Mouse (Mus musculus) CH12.LX (cell line): Measurements from ENCODE around the gene Syt2. TPM values are rescaled to one million over a fixed set of nuclear protein-coding genes. Genes with fewer than 3 reads are reported as not detected.

ENCODE experiments used
- DNase-seq: peaks from one replicate; pipeline ENCODE4 v3.0.0-alpha.2; 2013; ENCODE audit errors: extremely low read depth
- H3K27ac ChIP-seq: 2 replicates; pipeline ENCODE4 v1.5.1; 2012; ENCODE audit warnings: low read depth, mild to moderate bottlenecking, control low read depth, moderate library complexity; ENCODE audit not compliant: insufficient read depth
- H3K27me3 ChIP-seq: replicated peaks from 2 replicates; pipeline ENCODE3; 2012; ENCODE audit warnings: inconsistent platforms
- H3K36me3 ChIP-seq, 2 experiments: replicated peaks in 1 of 2; 2 replicates each; pipeline versions ENCODE3 to v1.6.1; 2012; ENCODE audit warnings: inconsistent platforms in 1 of 2, low read length in 1 of 2, mild to moderate bottlenecking in 1 of 2, mixed read lengths in 1 of 2, moderate library complexity in 1 of 2; ENCODE audit not compliant: control insufficient read depth in 1 of 2, insufficient read depth in 1 of 2
- H3K4me1 ChIP-seq, 2 experiments: 2 replicates each; pipeline ENCODE4 v1.6.1; 2012; ENCODE audit warnings: inconsistent platforms in 1 of 2, moderate library complexity in 1 of 2; ENCODE audit not compliant: insufficient read depth in 2 of 2, control insufficient read depth in 1 of 2
- H3K4me2 ChIP-seq: 2 replicates; pipeline ENCODE4 v1.6.1; 2012; ENCODE audit warnings: low read depth, mild to moderate bottlenecking, control low read depth; ENCODE audit not compliant: poor library complexity, insufficient read depth, severe bottlenecking
- H3K4me3 ChIP-seq, 3 experiments: fragments of 150-350 bp in 1 of 3; sonication (generic) in 1 of 3; replicated peaks in 1 of 3; 2 replicates each; pipeline versions ENCODE3 to v1.5.1; 2011 to 2012; ENCODE audit warnings: low read depth in 2 of 3, low read length in 2 of 3, mild to moderate bottlenecking in 2 of 3, moderate library complexity in 2 of 3, control low read depth in 1 of 3, improper control_type of control experiment in 1 of 3, inconsistent platforms in 1 of 3, mixed read lengths in 1 of 3; ENCODE audit not compliant: poor library complexity in 1 of 3
- H3K79me2 ChIP-seq: replicated peaks from 2 replicates; pipeline ENCODE4 v1.6.1; 2012; ENCODE audit warnings: mild to moderate bottlenecking, moderate library complexity; ENCODE audit not compliant: control insufficient read depth, poor library complexity, insufficient read depth, severe bottlenecking; ENCODE audit errors: extremely low read depth
- H3K9ac ChIP-seq: 2 replicates; pipeline ENCODE4 v1.6.1; 2012; ENCODE audit warnings: low read depth, mild to moderate bottlenecking, control low read depth, moderate library complexity; ENCODE audit not compliant: insufficient read depth
- H3K9me3 ChIP-seq: replicated peaks from 2 replicates; pipeline ENCODE3; 2012; ENCODE audit warnings: low read length, inconsistent platforms, mixed read lengths
- BHLHE40 ChIP-seq: IDR thresholded peaks from 2 replicates; pipeline ENCODE4 v1.6.1; 2011; ENCODE audit warnings: mild to moderate bottlenecking, low read depth, low read length, improper control_type of control experiment
- CHD1 ChIP-seq: IDR thresholded peaks from 2 replicates; pipeline ENCODE4 v1.6.1; 2012; ENCODE audit warnings: low read depth, low read length, improper control_type of control experiment, inconsistent platforms
- CHD2 ChIP-seq: IDR thresholded peaks from 2 replicates; pipeline ENCODE4 v1.6.1; 2011; ENCODE audit warnings: low read length, improper control_type of control experiment
- GABPA ChIP-seq: IDR thresholded peaks from 2 replicates; pipeline ENCODE4 v1.6.1; 2012; ENCODE audit warnings: low read depth, low read length, improper control_type of control experiment, inconsistent platforms; ENCODE audit not compliant: insufficient replicate concordance
- KAT2A ChIP-seq: IDR thresholded peaks from 2 replicates; pipeline ENCODE4 v1.6.1; 2012; ENCODE audit warnings: low read length, improper control_type of control experiment, inconsistent platforms; ENCODE audit not compliant: insufficient replicate concordance
- MEF2A ChIP-seq: IDR thresholded peaks from 2 replicates; pipeline ENCODE4 v1.6.1; 2014; ENCODE audit warnings: low read depth, mild to moderate bottlenecking, inconsistent platforms, low read length, improper control_type of control experiment, borderline replicate concordance
- NELFE ChIP-seq: IDR thresholded peaks from 2 replicates; pipeline ENCODE4 v1.6.1; 2011; ENCODE audit warnings: low read depth, low read length, improper control_type of control experiment
- PAX5 ChIP-seq: IDR thresholded peaks from 2 replicates; pipeline ENCODE4 v1.6.1; 2012; ENCODE audit warnings: low read length, inconsistent platforms, mixed read lengths
- POLR2A ChIP-seq: IDR thresholded peaks from 2 replicates; pipeline ENCODE4 v1.6.1; 2011; ENCODE audit warnings: low read depth, mild to moderate bottlenecking, improper control_type of control experiment, low read length
- RCOR1 ChIP-seq: conservative IDR thresholded peaks from 2 replicates; pipeline ENCODE4 v1.6.1; 2012; ENCODE audit warnings: low read depth, mild to moderate bottlenecking, inconsistent platforms, low read length, improper control_type of control experiment
- TCF12 ChIP-seq: IDR thresholded peaks from 2 replicates; pipeline ENCODE4 v1.6.1; 2014; ENCODE audit warnings: low read depth, mild to moderate bottlenecking, inconsistent platforms, low read length, improper control_type of control experiment
- ZC3H11A ChIP-seq: IDR thresholded peaks from 2 replicates; pipeline ENCODE4 v1.6.1; 2012; ENCODE audit warnings: low read depth, mild to moderate bottlenecking, inconsistent platforms, low read length, improper control_type of control experiment
- ZNF384 ChIP-seq: IDR thresholded peaks from 2 replicates; pipeline ENCODE4 v1.6.1; 2012; ENCODE audit warnings: low read depth, low read length, improper control_type of control experiment, inconsistent platforms
- dilution Hi-C: fragments of 300-500 bp; cut with MboI; formaldehyde crosslinking; loops from 2 replicates; pipeline ENCODE4 v1.14.3; 2020; ENCODE audit warnings: low sequenced_read_pairs; ENCODE audit not compliant: extremely low pct_unique_long_range_greater_than_20kb, extremely low pct_ligation_motif_present
- in situ Hi-C: fragments of 300-500 bp; cut with MboI; formaldehyde crosslinking; loops from 3 replicates; pipeline ENCODE4 v1.14.3; 2019; ENCODE audit warnings: low sequenced_read_pairs, low pct_ligation_motif_present, low pct_unique_long_range_greater_than_20kb, mixed read lengths
- polyA plus RNA-seq: library from polyadenylated mRNA; unstranded; fragments of >175 nt; gene quantifications from 2 replicates; pipeline ENCODE4 v1.2.1, GENCODE M21; 2012; ENCODE audit warnings: low read depth; ENCODE audit not compliant: insufficient read length
- total RNA-seq, 2 experiments: library from RNA; depleted of rRNA; stranded (reverse); fragments of 300-350 nt in 1 of 2; fragments of >200 nt in 1 of 2; gene quantifications; 2 replicates each; pipeline ENCODE4 v1.2.3; 2012 to 2014

The Syt2 gene
- total and polyA plus RNA-seq, 3 experiments = not detected

- peaks cover 4 to 5% of the 10 kb centered on the region in 2 experiments; a peak in 3 of 4 replicates for H3K4me1 ChIP-seq
- no peak for DNase-seq
- H3K36me3 ChIP-seq = no peaks in the 10 kb centered on the region
- H3K27ac ChIP-seq = no peak overlapping the region
- no peaks in the 10 kb centered on the region for H3K79me2 ChIP-seq
- no peak for TF ChIP-seq NELFE
- no peak for TF ChIP-seq KAT2A
- TF ChIP-seq PAX5 = no peak
- TF ChIP-seq BHLHE40 = no peak
- TF ChIP-seq POLR2A = no peak
- no peak for TF ChIP-seq ZC3H11A
- TF ChIP-seq CHD1 = no peak
- TF ChIP-seq ZNF384 = no peak
- TF ChIP-seq GABPA = no peak
- dilution Hi-C loops = no loop called here
- no peaks in the 10 kb centered on the region for H3K9me3 ChIP-seq
- H3K27me3 ChIP-seq = peaks cover 94% of the 10 kb centered on the region
- no peak overlapping the region for H3K4me2 ChIP-seq
- in situ Hi-C loops = no loop called here
- H3K9ac ChIP-seq = no peak overlapping the region
- no peak overlapping the region for H3K4me3 ChIP-seq
Measured at GRCm38 (mm10) chr1:134699390-134699789, 52.9 kb downstream of the Syt2 start.

GRCm38 (mm10) chr1:134700151-134700550 lies 53.7 kb downstream of the Syt2 start:
- Histone ChIP-seq H3K4me3 (no peak overlapping the region), H3K9me3 (no peaks in the 10 kb centered on the region), H3K79me2 (no peaks in the 10 kb centered on the region), H3K27ac (no peak overlapping the region), H3K9ac (no peak overlapping the region), H3K4me2 (no peak overlapping the region), H3K4me1 (peaks cover 4 to 5% of the 10 kb centered on the region in 2 experiments; a peak in 3 of 4 replicates), H3K36me3 (no peaks in the 10 kb centered on the region), H3K27me3 (peaks cover 94% of the 10 kb centered on the region)
- in situ Hi-C loops = no loop called here
- TF ChIP-seq MEF2A (no peak), RCOR1 (no peak), ZC3H11A (no peak), TCF12 (no peak), CHD2 (no peak)
- DNase-seq = no peak
- dilution Hi-C loops = no loop called here

- no peaks in the 10 kb centered on the region for H3K79me2 ChIP-seq
- H3K4me3 ChIP-seq = no peak overlapping the region
- peaks cover 4 to 5% of the 10 kb centered on the region in 2 experiments; a peak in 3 of 4 replicates for H3K4me1 ChIP-seq
- peaks cover 94% of the 10 kb centered on the region for H3K27me3 ChIP-seq
- no peaks in the 10 kb centered on the region for H3K36me3 ChIP-seq
- H3K4me2 ChIP-seq = no peak overlapping the region
- in situ Hi-C loops (no loop called here), dilution Hi-C loops (no loop called here)
- H3K27ac ChIP-seq = no peak overlapping the region
- H3K9me3 ChIP-seq = no peaks in the 10 kb centered on the region
- DNase-seq = no peak
- H3K9ac ChIP-seq = no peak overlapping the region
- TF ChIP-seq ZNF384 = peak; percentile 40
- TF ChIP-seq KAT2A = no peak
Measured at GRCm38 (mm10) chr1:134700634-134701033, 54.2 kb downstream of the Syt2 start.
